Mouse (Mus musculus) midbrain, postnatal 0 days (tissue): ENCODE measurements around the gene Nrxn3. TPM values are rescaled to one million over a fixed set of nuclear protein-coding genes. Genes with fewer than 3 reads are reported as not detected.

Experiments
- ATAC-seq: fragments of 200-750 bp; cut with Nextera tagmentation; 2 replicates; pipeline ENCODE4 v1.8.0; 2017; ENCODE audit warnings: moderate number of reproducible peaks, mild to moderate bottlenecking, moderate TSS enrichment, moderate library complexity; ENCODE audit not compliant: low FRiP score
- DNase-seq: peaks from one replicate; pipeline ENCODE4 v3.0.0-alpha.2; 2015; ENCODE audit warnings: low spot score
- H3K27ac ChIP-seq: fragments of 300-500 bp; sonication (generic); 2 replicates; pipeline ENCODE4 v1.5.1; 2014; ENCODE audit warnings: low read depth, mild to moderate bottlenecking, low read length, mixed read lengths
- H3K27me3 ChIP-seq: fragments of 300-500 bp; sonication (generic); 2 replicates; pipeline ENCODE4 v1.6.1; 2014; ENCODE audit warnings: low read length, control low read depth, mixed read lengths; ENCODE audit not compliant: insufficient read depth
- H3K36me3 ChIP-seq: fragments of 300-500 bp; sonication (generic); 2 replicates; pipeline ENCODE4 v1.6.1; 2014; ENCODE audit warnings: low read length, control low read depth, mixed read lengths; ENCODE audit not compliant: insufficient read depth
- H3K4me1 ChIP-seq: fragments of 300-500 bp; sonication (generic); 2 replicates; pipeline ENCODE4 v1.6.1; 2014; ENCODE audit warnings: mild to moderate bottlenecking, control low read depth, antibody characterized with exemption, low read length, mixed read lengths; ENCODE audit not compliant: insufficient read depth
- H3K4me2 ChIP-seq: fragments of 300-500 bp; sonication (generic); 2 replicates; pipeline ENCODE4 v1.6.1; 2014; ENCODE audit warnings: low read depth, mild to moderate bottlenecking, low read length, mixed read lengths; ENCODE audit not compliant: poor library complexity, severe bottlenecking
- H3K4me3 ChIP-seq: fragments of 300-500 bp; sonication (generic); 2 replicates; pipeline ENCODE4 v1.5.1; 2014; ENCODE audit warnings: low read depth, mild to moderate bottlenecking, low read length, moderate library complexity
- H3K9ac ChIP-seq: fragments of 300-500 bp; sonication (generic); replicated peaks from 2 replicates; pipeline ENCODE4 v1.6.1; 2014; ENCODE audit warnings: mild to moderate bottlenecking, low read length, moderate library complexity, mixed read lengths; ENCODE audit not compliant: poor library complexity, severe bottlenecking
- H3K9me3 ChIP-seq: fragments of 300-500 bp; sonication (generic); 2 replicates; pipeline ENCODE4 v1.6.1; 2016; ENCODE audit warnings: low read length, control low read depth
- CTCF ChIP-seq: IDR thresholded peaks from 2 replicates; pipeline ENCODE4 v1.5.1; 2016; ENCODE audit warnings: antibody characterized with exemption, mild to moderate bottlenecking
- WGBS: fragments of 180-500 bp; shearing (Covaris S2); extraction: QIAGEN DNeasy Blood & Tissue Kit; methylation state at CpG from one replicate; pipeline ENCODE4 v1.1.7; 2014; 5-methylcytosine and 5-hydroxymethylcytosine counted together
- polyA plus RNA-seq: library from polyadenylated mRNA; unstranded; fragments of >200 nt; fragmentation: Nextera tagmentation; extraction: Ambion mirVana; gene quantifications from 2 replicates; pipeline ENCODE4 v1.2.1, GENCODE M21; 2015
- total RNA-seq: library from RNA; depleted of rRNA; stranded (reverse); fragments of >200 nt; gene quantifications from 2 replicates; pipeline ENCODE4 v1.2.3, GENCODE M21; 2014

The Nrxn3 gene
- total and polyA plus RNA-seq, 2 experiments from 2014 or later = 80.8 to 88.2 TPM

DNA sequence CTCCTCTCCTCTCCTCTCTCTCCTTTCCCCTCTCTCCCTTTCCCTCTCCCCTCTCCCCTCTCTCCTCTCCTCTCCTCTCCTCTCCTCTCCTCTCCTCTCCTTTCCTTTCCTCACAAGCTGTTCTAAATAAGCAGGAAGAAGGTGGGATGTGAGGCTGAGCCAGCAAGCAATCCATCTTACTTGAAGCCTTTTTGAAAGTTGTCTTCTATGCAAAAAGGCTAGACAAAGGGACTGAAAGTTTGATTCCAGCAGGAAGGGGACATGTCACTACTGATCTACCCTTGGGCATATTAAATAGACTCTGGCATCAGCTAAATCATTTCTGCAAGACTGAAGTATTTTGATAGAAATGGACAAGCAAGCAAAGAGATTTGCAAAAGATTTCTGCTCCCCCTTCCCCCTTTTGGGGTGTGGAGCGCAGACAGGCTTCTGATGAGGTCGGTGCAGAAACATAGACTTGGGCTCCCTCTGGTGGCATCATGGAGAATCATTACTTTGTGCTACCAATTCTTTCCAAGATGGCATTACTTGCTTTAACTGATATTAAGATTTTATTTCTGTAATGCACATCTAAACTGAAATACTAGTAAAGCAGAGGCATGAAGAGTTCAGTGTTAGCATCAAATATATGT is 728.1 kb downstream of the Nrxn3 start:
- no peak overlapping the region for H3K4me2 ChIP-seq

DNA sequence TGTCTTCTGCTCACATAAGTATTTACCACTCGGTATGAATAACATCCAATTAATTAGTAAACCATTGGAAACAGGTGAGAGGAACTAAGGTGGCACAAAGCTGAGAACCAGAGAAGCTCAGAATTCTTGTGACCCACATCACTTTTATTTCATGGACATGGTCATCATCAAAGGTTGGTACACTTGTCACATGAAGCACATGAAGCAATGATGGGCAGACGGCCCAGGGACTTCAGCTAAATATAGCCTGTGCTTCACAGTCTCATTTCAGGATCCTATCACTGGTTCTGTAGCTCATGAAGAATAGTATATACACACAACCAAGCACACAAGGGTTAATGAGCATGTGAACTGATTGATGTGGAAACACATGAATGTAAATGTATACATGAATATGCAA is 747.5 kb downstream of the Nrxn3 start:
- H3K4me3 ChIP-seq = no peak overlapping the region
- H3K9ac ChIP-seq = no peak overlapping the region
- H3K27me3 ChIP-seq = no peaks in the 10 kb centered on the region
- ATAC-seq = no peak
- TF ChIP-seq CTCF = no peak
- H3K36me3 ChIP-seq = no peaks in the 10 kb centered on the region
- H3K27ac ChIP-seq = no peak overlapping the region
- H3K9me3 ChIP-seq = no peaks in the 10 kb centered on the region
- H3K4me2 ChIP-seq = no peak overlapping the region
- no peaks in the 10 kb centered on the region for H3K4me1 ChIP-seq
- DNase-seq = no peak
- WGBS = 90% methylated on average over 2 of the region's 2 CpGs

More for the DNA sequence above, 728.1 kb downstream of the Nrxn3 start:
- WGBS = 4% methylated on average over 2 of the region's 2 CpGs
- Histone ChIP-seq H3K36me3 (no peaks in the 10 kb centered on the region), H3K4me3 (no peak overlapping the region), H3K9ac (no peak overlapping the region), H3K4me1 (no peaks in the 10 kb centered on the region), H3K9me3 (no peaks in the 10 kb centered on the region), H3K27me3 (no peaks in the 10 kb centered on the region), H3K27ac (no peak overlapping the region)
- ATAC-seq (peak; percentile 78; the same call in 1 of the 2 replicates), DNase-seq (peak; percentile 80)
- peak; percentile 86 for TF ChIP-seq CTCF

DNA sequence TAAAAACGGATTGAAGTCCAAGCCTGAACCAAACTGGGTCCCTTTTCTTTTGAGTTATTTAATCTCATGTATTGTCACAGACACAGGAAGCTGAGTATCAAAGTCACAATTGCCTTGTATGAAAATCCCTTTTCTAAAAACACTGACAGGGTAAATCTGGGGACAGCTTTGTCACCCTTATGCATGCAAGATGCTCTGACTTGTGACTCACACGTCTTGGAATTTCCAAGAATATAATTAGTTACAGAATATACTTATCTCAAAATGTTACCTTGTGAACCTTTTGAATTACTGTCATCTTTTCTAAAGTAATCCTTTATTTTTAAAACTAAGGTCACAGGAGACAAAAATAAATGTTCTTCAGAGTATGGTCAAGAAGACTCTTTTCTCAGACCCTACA is 748.6 kb downstream of the Nrxn3 start:
- DNase-seq = no peak
- Histone ChIP-seq H3K9me3 (no peaks in the 10 kb centered on the region), H3K36me3 (no peaks in the 10 kb centered on the region), H3K4me1 (no peaks in the 10 kb centered on the region), H3K9ac (no peak overlapping the region), H3K27ac (no peak overlapping the region), H3K27me3 (no peaks in the 10 kb centered on the region), H3K4me2 (no peak overlapping the region), H3K4me3 (no peak overlapping the region)
- TF ChIP-seq CTCF = no peak
- ATAC-seq = no peak
- 35% methylated on average over 2 of the region's 2 CpGs for WGBS

DNA sequence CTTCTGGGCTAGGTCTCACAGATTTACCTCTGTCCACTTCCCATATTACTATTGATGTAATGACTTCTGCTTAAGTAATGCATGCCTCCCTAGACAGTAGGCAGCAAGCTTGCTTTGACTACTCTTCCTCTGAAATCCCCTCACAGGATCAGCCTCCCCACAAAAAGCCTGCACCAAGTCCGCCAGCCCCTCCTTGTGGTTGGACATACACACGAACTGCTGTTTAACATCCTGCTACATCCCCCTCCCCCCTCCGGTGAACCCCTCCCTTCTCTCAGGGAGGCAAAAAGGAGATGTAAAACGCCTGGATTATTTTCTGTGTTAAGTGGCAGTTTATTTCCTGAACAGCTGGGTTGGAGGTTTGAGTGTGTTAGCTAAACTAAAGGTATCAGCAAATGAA is 749.2 kb downstream of the Nrxn3 start:
- no peak for TF ChIP-seq CTCF
- DNase-seq (no peak), ATAC-seq (no peak)
- 31% methylated on average over 4 of the region's 4 CpGs for WGBS
- H3K4me3 ChIP-seq = no peak overlapping the region
- no peaks in the 10 kb centered on the region for H3K9me3 ChIP-seq
- no peak overlapping the region for H3K9ac ChIP-seq
- H3K27me3 ChIP-seq = no peaks in the 10 kb centered on the region
- H3K36me3 ChIP-seq = no peaks in the 10 kb centered on the region
- H3K4me2 ChIP-seq = no peak overlapping the region
- H3K27ac ChIP-seq = no peak overlapping the region
- no peaks in the 10 kb centered on the region for H3K4me1 ChIP-seq

DNA sequence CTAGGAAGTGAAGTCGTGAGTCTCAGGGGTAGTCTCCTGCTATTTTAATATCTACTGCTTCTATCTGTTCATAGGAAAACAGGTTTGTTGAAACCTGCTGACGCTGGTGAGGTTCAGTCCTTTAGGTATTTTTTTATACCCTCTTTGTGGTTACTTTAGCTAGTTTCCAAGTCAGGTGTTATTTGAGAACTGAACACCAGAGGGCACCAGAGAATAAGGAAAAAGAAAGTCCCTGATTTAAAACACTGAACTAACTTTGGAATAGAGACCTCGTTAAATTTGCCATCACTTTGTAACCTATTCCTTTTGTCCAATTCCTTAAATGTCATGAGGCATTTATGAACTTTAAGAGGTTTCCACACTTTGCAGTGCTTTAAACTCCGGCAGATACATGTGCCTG is 756.4 kb downstream of the Nrxn3 start:
- DNase-seq = peak; percentile 64
- H3K9ac ChIP-seq = no peak overlapping the region
- no peak overlapping the region for H3K27ac ChIP-seq
- H3K4me2 ChIP-seq = no peak overlapping the region
- 18% methylated on average over 4 of the region's 4 CpGs for WGBS
- ATAC-seq = no peak
- no peaks in the 10 kb centered on the region for H3K36me3 ChIP-seq
- peak; percentile 83 for TF ChIP-seq CTCF
- no peaks in the 10 kb centered on the region for H3K27me3 ChIP-seq
- no peaks in the 10 kb centered on the region for H3K9me3 ChIP-seq
- no peaks in the 10 kb centered on the region for H3K4me1 ChIP-seq
- H3K4me3 ChIP-seq = no peak overlapping the region

DNA sequence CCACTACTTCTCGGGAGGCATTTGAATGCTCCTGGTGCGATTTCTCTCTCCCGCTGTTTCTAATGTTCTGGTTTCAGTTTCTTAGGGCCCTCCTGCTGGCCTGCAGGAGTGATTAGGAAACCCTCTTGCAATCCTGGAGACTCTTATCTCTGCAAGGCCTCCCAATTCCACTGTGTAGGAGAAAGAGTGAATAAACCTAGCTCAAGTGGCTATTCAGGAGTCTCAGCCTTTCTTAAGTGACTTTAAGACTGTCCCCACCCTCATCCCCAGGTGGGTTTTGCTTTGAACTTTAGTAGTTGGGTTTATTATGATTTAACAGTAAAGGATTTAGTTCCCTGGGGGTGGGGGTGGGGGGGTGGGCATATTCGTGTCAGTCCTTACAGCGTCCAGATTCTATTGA is 759.5 kb downstream of the Nrxn3 start:
- ATAC-seq = no peak
- H3K9ac ChIP-seq = no peak overlapping the region
- 35% methylated on average over 5 of the region's 5 CpGs for WGBS

More for the DNA sequence above, 759.5 kb downstream of the Nrxn3 start:
- H3K4me3 ChIP-seq = no peak overlapping the region
- no peak for TF ChIP-seq CTCF
- no peaks in the 10 kb centered on the region for H3K27me3 ChIP-seq
- no peak overlapping the region for H3K27ac ChIP-seq
- H3K9me3 ChIP-seq = no peaks in the 10 kb centered on the region
- DNase-seq = no peak
- no peaks in the 10 kb centered on the region for H3K36me3 ChIP-seq
- no peaks in the 10 kb centered on the region for H3K4me1 ChIP-seq
- H3K4me2 ChIP-seq = no peak overlapping the region
